Mouse (Mus musculus) heart, embryonic 12.5 days (tissue): Measurements from ENCODE around the gene Pigs. TPM values are rescaled to one million over a fixed set of nuclear protein-coding genes. Genes with fewer than 3 reads are reported as not detected.

Experiments
- ATAC-seq: fragments of 200-750 bp; cut with Nextera tagmentation; 2 replicates; pipeline ENCODE4 v1.8.0; 2017; ENCODE audit warnings: moderate TSS enrichment, moderate library complexity; ENCODE audit not compliant: insufficient number of reproducible peaks, low FRiP score
- H3K27ac ChIP-seq: fragments of 300-500 bp; sonication (generic); 2 replicates; pipeline ENCODE4 v1.5.1; 2016; ENCODE audit warnings: mild to moderate bottlenecking, moderate library complexity; ENCODE audit not compliant: poor library complexity, severe bottlenecking
- H3K27me3 ChIP-seq: fragments of 300-500 bp; sonication (generic); replicated peaks from 2 replicates; pipeline ENCODE4 v1.6.1; 2016; ENCODE audit warnings: mild to moderate bottlenecking, moderate library complexity
- H3K36me3 ChIP-seq: fragments of 300-500 bp; sonication (generic); 2 replicates; pipeline ENCODE4 v1.6.1; 2016; ENCODE audit warnings: mild to moderate bottlenecking, moderate library complexity
- H3K4me1 ChIP-seq: fragments of 300-500 bp; sonication (generic); replicated peaks from 2 replicates; pipeline ENCODE4 v1.6.1; 2016; ENCODE audit warnings: mild to moderate bottlenecking
- H3K4me2 ChIP-seq: fragments of 300-500 bp; sonication (generic); 2 replicates; pipeline ENCODE4 v1.6.1; 2016; ENCODE audit warnings: mild to moderate bottlenecking, moderate library complexity
- H3K4me3 ChIP-seq: fragments of 300-500 bp; sonication (generic); 2 replicates; pipeline ENCODE4 v1.5.1; 2016; ENCODE audit warnings: mild to moderate bottlenecking
- H3K9ac ChIP-seq: fragments of 300-500 bp; sonication (generic); 2 replicates; pipeline ENCODE4 v1.6.1; 2016; ENCODE audit warnings: mild to moderate bottlenecking, moderate library complexity
- H3K9me3 ChIP-seq: fragments of 300-500 bp; sonication (generic); replicated peaks from 2 replicates; pipeline ENCODE4 v1.6.1; 2016; ENCODE audit warnings: mild to moderate bottlenecking, moderate library complexity
- WGBS: fragments of 180-500 bp; shearing (Covaris S2); methylation state at CpG from one replicate; pipeline ENCODE4 v1.1.7; 2016; 5-methylcytosine and 5-hydroxymethylcytosine counted together
- polyA plus RNA-seq: library from polyadenylated mRNA; unstranded; fragments of >200 nt; fragmentation: Nextera tagmentation; extraction: Ambion mirVana; gene quantifications from 2 replicates; pipeline ENCODE4 v1.2.1, GENCODE M21; 2016

Pigs gene
- polyA plus RNA-seq, 1 experiment from 2014 or later, result 75.6 TPM

DNA sequence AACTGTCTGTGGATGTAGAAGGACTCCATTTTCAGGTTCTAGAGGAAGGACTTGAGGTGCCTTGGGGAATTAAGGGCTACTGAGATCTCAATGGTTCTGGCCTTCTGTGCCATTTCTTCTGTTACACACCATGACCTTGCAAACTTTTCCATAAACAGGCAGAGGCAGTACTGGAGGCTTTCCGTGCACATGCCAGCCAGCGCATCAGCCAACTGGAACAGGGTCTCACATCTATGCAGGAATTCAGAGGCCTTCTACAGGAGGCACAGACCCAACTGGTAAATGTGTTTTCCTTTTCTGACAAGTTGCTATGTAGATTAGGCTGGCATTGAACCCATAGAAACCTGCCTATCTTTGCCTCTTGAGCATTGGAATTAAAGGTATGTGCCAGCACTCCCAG is 14.6 kb upstream of the Pigs start:
- Histone ChIP-seq H3K9me3 (no peaks in the 10 kb centered on the region), H3K4me3 (no peak overlapping the region), H3K27me3 (no peaks in the 10 kb centered on the region), H3K36me3 (peaks cover 86% of the 10 kb centered on the region), H3K27ac (no peak overlapping the region), H3K4me2 (no peak overlapping the region), H3K4me1 (no peaks in the 10 kb centered on the region), H3K9ac (no peak overlapping the region)
- WGBS, result 88% methylated on average over 2 of the region's 2 CpGs
- no peak for ATAC-seq

DNA sequence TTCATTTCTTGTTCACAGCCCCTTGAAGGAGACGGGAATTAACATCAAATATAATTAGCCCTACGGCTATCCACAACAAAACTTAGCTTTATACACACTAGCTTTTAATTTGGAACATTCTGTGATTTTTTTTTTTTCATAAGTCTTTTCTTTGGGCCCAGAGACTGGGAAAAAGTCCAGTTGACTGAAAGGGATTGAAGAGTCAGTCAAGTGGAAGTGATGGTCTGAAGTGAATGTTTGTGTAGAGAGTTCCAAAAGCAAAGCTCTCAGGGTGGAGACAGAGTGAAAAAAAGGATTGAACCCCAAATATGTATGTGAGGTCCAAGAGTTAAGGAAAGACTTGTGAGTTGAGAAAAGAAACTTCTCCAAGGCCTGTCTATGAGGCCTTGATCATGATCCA is 9.8 kb upstream of the Pigs start:
- H3K36me3 ChIP-seq, result peaks cover 87% of the 10 kb centered on the region
- H3K27ac ChIP-seq, result no peak overlapping the region
- H3K4me1 ChIP-seq, result peaks cover 12% of the 10 kb centered on the region
- no peak for ATAC-seq
- no peaks in the 10 kb centered on the region for H3K9me3 ChIP-seq
- 89% methylated on average over 2 of the region's 2 CpGs for WGBS
- no peak overlapping the region for H3K4me3 ChIP-seq
- H3K4me2 ChIP-seq, result no peak overlapping the region
- H3K9ac ChIP-seq, result no peak overlapping the region
- H3K27me3 ChIP-seq, result no peaks in the 10 kb centered on the region

DNA sequence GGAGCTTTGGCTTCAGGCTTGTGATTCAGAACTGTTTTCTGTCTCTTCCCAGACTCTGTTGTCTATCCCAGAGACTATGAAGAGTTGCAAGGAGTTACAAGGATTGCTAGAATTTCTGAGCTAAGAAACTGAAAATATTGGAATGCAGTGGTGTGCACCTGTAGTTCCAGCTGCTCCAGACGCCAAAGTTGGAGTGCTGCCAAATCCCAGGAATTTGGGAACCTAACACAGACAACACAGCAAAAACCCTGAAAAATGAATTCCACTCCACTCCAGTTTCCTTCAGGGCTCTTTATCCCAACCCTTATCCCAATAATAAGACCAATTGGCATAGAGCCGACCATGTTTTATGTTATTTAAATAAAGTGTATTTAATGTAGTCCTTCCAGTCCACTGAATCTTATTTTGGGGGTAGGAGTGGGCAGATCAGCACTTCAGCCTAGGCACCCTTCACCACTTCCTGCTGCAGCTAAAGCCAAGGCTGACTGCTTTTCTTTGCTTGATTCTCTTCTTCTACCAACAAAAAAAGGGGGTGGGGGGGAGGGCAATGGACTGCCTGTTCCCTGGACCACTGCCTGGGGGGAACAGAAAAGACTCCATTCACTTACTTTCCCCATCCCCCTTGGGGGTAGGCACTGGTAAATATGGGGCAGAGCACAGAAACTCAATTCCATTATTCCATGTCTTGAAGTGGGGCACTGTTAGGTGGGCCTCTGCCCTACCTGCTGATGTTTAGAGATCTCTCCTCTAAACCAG is 6.0 kb upstream of the Pigs start:
- 0 out of 2 replicates have a peak, but pooled peaks have one; percentile 16 for ATAC-seq
- WGBS, result 53% methylated on average over 2 of the region's 2 CpGs
- Histone ChIP-seq H3K27me3 (no peaks in the 10 kb centered on the region), H3K4me2 (peak overlapping the region; percentile 55), H3K27ac (peak overlapping the region; percentile 46), H3K36me3 (peaks cover 50% of the 10 kb centered on the region), H3K9me3 (no peaks in the 10 kb centered on the region), H3K9ac (no peak overlapping the region), H3K4me1 (peaks cover 19% of the 10 kb centered on the region), H3K4me3 (peak overlapping the region; percentile 16; the same call in 1 of the 2 replicates)

DNA sequence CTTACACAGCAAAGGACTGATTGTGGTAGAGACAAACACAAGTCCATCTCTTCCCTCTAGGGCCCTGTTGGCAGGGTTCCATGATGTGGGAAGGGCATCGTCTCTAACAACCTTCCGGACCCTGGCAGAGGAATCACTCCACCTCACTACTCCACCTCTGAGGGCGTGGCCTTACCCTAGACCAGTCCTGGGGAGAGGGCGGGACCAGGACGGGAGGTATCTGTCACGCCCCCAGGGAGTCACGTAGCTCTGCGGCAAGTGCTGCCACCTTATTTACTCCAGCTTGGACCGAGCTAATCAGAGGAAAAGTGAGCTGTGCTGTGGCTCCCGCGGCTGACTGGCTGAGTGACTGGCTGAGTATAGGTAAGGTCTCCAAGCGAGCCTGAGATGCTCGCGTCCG is 5.4 kb upstream of the Pigs start, which contains the start of gene Aldoc:
Aldoc (plus strand) TSS at position 109 of the 400 bp plus-strand sequence.
- peaks cover 19% of the 10 kb centered on the region for H3K4me1 ChIP-seq
- H3K4me3 ChIP-seq, result peak within 1 kb of the TSS; percentile 16
- H3K27ac ChIP-seq, result peak within 1 kb of the TSS; percentile 46
- peak; percentile 93 for ATAC-seq
- H3K9ac ChIP-seq, result peak within 1 kb of the TSS; percentile 13; the same call in 1 of the 2 replicates
- peak within 1 kb of the TSS; percentile 55 for H3K4me2 ChIP-seq
- 3% methylated on average over 15 of the region's 15 CpGs for WGBS
- H3K36me3 ChIP-seq, result peaks cover 44% of the 10 kb centered on the region
- no peaks in the 10 kb centered on the region for H3K27me3 ChIP-seq
- no peaks in the 10 kb centered on the region for H3K9me3 ChIP-seq

DNA sequence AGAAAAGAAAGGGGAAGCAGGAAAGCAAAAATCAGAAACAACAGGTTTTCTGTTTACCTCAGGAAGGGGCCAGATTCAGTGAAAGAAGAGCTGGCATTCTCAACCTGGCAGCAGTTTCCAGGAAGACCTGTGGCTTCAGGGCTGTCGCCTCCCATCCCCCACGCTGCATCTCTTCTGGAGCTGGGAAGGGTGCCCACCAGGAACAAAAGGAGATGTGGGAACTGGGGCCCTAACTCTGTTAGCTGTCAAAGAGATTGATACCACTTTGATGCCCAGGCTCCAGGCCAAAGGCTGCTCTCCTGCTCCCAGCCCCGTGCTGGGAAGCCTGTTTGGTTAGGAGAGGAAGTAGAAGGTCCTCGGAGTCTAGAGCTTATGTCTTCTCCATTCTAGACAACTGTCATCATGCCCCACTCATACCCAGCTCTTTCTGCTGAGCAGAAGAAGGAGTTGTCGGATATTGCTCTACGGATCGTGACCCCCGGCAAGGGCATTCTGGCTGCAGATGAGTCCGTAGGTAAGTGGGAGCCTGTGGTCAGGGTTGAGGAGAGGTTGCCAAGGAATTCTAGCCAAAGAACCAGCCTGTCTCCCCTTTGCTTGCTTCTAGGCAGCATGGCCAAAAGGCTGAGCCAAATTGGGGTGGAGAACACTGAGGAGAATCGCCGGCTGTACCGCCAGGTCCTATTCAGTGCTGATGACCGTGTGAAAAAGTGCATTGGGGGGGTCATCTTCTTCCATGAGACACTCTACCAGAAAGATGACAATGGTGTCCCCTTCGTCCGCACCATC is 4.0 kb upstream of the Pigs start:
- no peak overlapping the region for H3K9ac ChIP-seq

DNA sequence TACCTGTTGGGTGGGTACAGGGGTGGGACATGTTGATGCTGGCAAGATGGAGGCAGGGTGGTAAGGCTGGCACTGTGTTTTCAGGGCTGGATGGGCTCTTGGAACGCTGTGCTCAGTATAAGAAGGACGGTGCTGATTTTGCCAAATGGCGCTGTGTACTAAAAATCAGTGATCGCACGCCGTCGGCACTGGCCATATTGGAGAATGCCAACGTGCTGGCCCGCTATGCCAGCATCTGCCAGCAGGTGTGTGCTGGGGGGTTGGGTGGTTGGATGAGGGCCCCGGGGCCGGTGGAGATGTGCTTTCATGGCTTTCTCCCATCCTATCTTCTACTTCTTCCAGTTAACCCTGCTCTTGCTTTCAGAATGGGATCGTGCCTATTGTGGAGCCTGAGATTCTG is 3.2 kb upstream of the Pigs start:
- WGBS, result 91% methylated on average over 12 of the region's 12 CpGs
- Histone ChIP-seq H3K9ac (no peak overlapping the region), H3K27me3 (no peaks in the 10 kb centered on the region), H3K36me3 (peaks cover 23% of the 10 kb centered on the region), H3K9me3 (no peaks in the 10 kb centered on the region), H3K4me2 (no peak overlapping the region), H3K4me1 (peaks cover 25% of the 10 kb centered on the region), H3K27ac (no peak overlapping the region), H3K4me3 (no peak overlapping the region)
- ATAC-seq, result no peak

More for the DNA sequence above, 4.0 kb upstream of the Pigs start:
- Histone ChIP-seq H3K27ac (no peak overlapping the region), H3K4me2 (no peak overlapping the region), H3K4me1 (peaks cover 23% of the 10 kb centered on the region), H3K9me3 (no peaks in the 10 kb centered on the region), H3K27me3 (no peaks in the 10 kb centered on the region), H3K36me3 (peaks cover 31% of the 10 kb centered on the region), H3K4me3 (no peak overlapping the region)
- no peak for ATAC-seq
- 86% methylated on average over 15 of the region's 15 CpGs for WGBS

DNA sequence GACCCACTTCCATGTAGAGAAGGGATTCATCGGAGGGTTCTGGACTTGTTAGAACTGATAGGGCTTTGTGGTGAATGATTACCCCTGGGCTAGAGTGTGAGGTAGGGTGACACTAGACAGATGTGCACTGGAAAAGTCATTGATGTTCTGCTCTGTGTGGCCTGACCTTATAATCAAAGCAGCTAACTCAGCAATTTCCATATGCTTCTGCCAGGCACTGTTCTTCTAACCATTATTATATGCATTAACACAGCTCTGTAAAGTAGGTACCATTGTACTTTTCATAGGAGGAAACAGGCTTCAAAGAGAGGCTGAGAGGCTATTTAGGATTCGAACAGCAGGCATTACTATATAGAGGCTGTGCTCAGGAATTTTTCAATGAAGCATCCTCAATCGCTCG is 1.0 kb upstream of the Pigs start:
- H3K4me2 ChIP-seq, result no peak overlapping the region
- H3K9ac ChIP-seq, result no peak overlapping the region
- no peak for ATAC-seq
- no peak overlapping the region for H3K4me3 ChIP-seq
- no peak overlapping the region for H3K27ac ChIP-seq
- no peaks in the 10 kb centered on the region for H3K9me3 ChIP-seq
- H3K27me3 ChIP-seq, result no peaks in the 10 kb centered on the region
- H3K36me3 ChIP-seq, result peaks cover 6% of the 10 kb centered on the region; the same call in 1 of the 2 replicates
- H3K4me1 ChIP-seq, result peaks cover 24% of the 10 kb centered on the region
- WGBS, result 91% methylated on average over 4 of the region's 4 CpGs

DNA sequence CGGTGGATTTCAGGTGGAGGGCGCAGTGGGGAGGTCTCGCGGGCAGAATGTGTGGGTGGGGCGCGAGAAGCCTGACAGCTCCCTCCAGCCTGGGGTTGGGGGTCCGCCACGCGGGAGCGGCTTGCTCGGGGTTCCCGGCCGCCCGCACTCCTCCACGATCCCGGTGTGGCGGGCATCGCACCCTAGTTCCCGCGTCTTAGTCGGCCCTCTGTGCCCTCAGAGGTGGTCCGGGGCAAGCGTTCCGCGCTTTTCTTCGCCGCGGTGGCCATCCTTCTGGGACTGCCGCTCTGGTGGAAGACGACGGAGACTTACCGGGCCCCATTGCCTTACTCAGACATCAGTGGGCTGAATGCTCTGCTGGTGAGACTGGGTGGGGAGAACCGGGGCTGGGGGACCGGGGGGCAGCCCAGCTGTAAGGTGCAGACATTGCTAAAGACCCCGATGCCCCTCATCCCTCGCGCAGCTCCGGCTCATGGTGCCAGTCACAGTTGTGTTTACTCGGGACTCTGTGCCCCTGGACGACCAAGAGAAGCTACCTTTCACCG is 369 bp downstream of the Pigs start:
- H3K27ac ChIP-seq, result no peak overlapping the region

DNA sequence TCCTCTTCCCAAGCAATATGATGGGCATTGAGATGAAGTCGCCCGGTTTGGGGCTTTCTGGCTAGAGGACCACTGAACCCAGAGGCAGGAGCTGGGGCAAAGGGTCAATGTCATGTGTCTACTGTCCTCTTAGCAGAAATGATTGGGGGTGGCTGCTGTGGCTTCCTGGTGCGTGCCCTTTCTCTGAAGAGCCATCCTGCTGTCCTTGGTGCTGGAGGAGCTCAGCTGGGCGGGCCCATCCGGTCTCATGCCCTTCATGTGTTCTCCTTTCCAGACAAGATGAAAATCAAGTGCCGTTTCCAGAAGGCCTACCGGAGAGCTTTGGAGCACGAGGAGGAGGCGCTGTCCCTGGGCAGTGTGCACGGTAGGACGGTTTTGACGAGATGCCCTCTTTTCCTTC is 4.5 kb downstream of the Pigs start:
- 94% methylated on average over 12 of the region's 12 CpGs for WGBS
- no peak overlapping the region for H3K9ac ChIP-seq
- peaks cover 6% of the 10 kb centered on the region for H3K4me1 ChIP-seq
- peaks cover 48% of the 10 kb centered on the region for H3K36me3 ChIP-seq
- H3K27me3 ChIP-seq, result no peaks in the 10 kb centered on the region
- H3K4me3 ChIP-seq, result no peak overlapping the region
- no peak overlapping the region for H3K27ac ChIP-seq
- H3K9me3 ChIP-seq, result no peaks in the 10 kb centered on the region
- no peak for ATAC-seq
- no peak overlapping the region for H3K4me2 ChIP-seq

More for the DNA sequence above, 369 bp downstream of the Pigs start:
- Histone ChIP-seq H3K4me1 (peaks cover 11% of the 10 kb centered on the region), H3K4me2 (peak overlapping the region; percentile 97), H3K4me3 (peak overlapping the region; percentile 77), H3K36me3 (peaks cover 19% of the 10 kb centered on the region), H3K9me3 (no peaks in the 10 kb centered on the region), H3K9ac (peak overlapping the region; percentile 85), H3K27me3 (no peaks in the 10 kb centered on the region)
- 2% methylated on average over 36 of the region's 41 CpGs for WGBS
- ATAC-seq, result peak; percentile 63

DNA sequence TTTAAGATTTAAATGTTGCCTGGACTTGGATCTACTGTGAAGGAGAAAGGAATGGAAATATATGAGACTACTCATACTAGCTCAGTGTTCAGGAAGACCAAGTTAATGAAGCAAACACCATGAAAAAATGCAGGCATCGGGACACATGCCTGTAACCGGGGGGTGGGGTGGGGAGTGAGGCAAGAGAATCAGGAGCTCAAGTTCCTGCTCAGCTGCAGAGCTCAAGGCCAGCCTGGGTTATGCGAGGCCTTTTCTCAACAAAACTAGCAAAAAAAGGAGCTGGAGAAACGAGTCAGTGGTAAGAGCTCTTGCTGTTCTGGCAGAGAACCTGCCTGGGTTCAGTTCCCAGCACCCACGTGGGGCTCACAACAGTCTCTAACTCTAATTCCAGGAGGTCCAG is 5.8 kb downstream of the Pigs start:
- ATAC-seq, result no peak

DNA sequence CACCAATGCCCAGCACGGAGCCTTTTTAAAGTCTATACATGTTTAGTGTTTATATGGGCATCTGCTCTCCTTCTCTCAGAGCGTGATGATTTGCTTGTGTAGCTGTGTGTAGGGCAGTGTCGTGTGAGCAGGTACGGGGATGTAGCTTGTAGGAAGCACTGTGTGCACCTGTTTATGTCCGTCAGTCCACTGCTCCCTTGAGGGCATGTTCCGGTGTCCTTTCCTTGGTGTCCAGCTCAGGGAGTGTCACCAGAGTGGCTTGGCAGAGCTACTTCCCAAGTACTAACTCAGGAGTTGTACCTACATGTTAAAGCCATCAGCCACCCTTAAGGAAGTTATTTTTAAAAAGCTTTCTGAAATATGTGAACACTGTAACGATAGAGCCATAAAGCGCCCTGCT is 8.8 kb downstream of the Pigs start:
- H3K4me1 ChIP-seq, result 0 out of 2 replicates have a peak, but pooled peaks cover 6% of the 10 kb centered on the region
- 94% methylated on average over 8 of the region's 8 CpGs for WGBS
- no peak for ATAC-seq

More for the DNA sequence above, 5.8 kb downstream of the Pigs start:
- Histone ChIP-seq H3K9ac (no peak overlapping the region), H3K36me3 (peaks cover 57% of the 10 kb centered on the region), H3K4me2 (no peak overlapping the region), H3K27me3 (no peaks in the 10 kb centered on the region), H3K4me3 (no peak overlapping the region), H3K9me3 (no peaks in the 10 kb centered on the region), H3K4me1 (peaks cover 4% of the 10 kb centered on the region), H3K27ac (no peak overlapping the region)
- 94% methylated on average over 5 of the region's 5 CpGs for WGBS

More for the DNA sequence above, 8.8 kb downstream of the Pigs start:
- no peaks in the 10 kb centered on the region for H3K9me3 ChIP-seq
- H3K9ac ChIP-seq, result no peak overlapping the region
- H3K36me3 ChIP-seq, result peaks cover 66% of the 10 kb centered on the region
- no peak overlapping the region for H3K4me3 ChIP-seq
- H3K4me2 ChIP-seq, result no peak overlapping the region
- H3K27ac ChIP-seq, result no peak overlapping the region
- H3K27me3 ChIP-seq, result no peaks in the 10 kb centered on the region
